Mouse (Mus musculus) bone marrow macrophage, adult 2 months (primary cell): ENCODE data around the gene 1700018B08Rik. TPM values are rescaled to one million over a fixed set of nuclear protein-coding genes. Genes with fewer than 3 reads are reported as not detected.

Source experiments
- H3K27ac ChIP-seq: 2 replicates; pipeline ENCODE4 v1.5.1; 2012; ENCODE audit warnings: low read depth, low read length; ENCODE audit not compliant: insufficient read depth
- H3K4me1 ChIP-seq: 2 replicates; pipeline ENCODE4 v1.6.1; 2012; ENCODE audit warnings: low read length; ENCODE audit not compliant: control insufficient read depth, insufficient read depth
- H3K4me3 ChIP-seq: 2 replicates; pipeline ENCODE4 v1.5.1; 2012; ENCODE audit warnings: mild to moderate bottlenecking, low read length, moderate library complexity; ENCODE audit not compliant: insufficient read depth
- CTCF ChIP-seq: IDR thresholded peaks from 2 replicates; pipeline ENCODE4 v1.5.1; 2012; ENCODE audit warnings: low read depth, mild to moderate bottlenecking, low read length, moderate library complexity
- POLR2A ChIP-seq: IDR thresholded peaks from 2 replicates; pipeline ENCODE4 v1.6.1; 2012; ENCODE audit warnings: mild to moderate bottlenecking, low read depth, low read length, borderline replicate concordance
- polyA plus RNA-seq: library from polyadenylated mRNA; stranded (reverse); fragments of >200 nt; gene quantifications from 2 replicates; pipeline ENCODE4 v1.2.4, GENCODE M21; 2012; ENCODE audit not compliant: missing spikeins, insufficient read depth, insufficient read length

1700018B08Rik gene
- polyA plus RNA-seq: not detected in 2 replicates

- Histone ChIP-seq H3K27ac (no peak within 1 kb of the TSS), H3K4me3 (no peak within 1 kb of the TSS), H3K4me1 (no peaks in the 10 kb centered on the region; the same call in 1 of the 2 replicates)
- no peak for TF ChIP-seq POLR2A
- TF ChIP-seq CTCF: no peak
Observed at GRCm38 (mm10) chr8:121544276-121544785, at the start of gene 1700018B08Rik. TSS of gene 1700018B08Rik (minus strand) at chr8:121544320.

- peaks cover 28% of the 10 kb centered on the region for H3K4me1 ChIP-seq
- no peak overlapping the region for H3K4me3 ChIP-seq
- TF ChIP-seq CTCF: no peak
- no peak for TF ChIP-seq POLR2A
- no peak overlapping the region for H3K27ac ChIP-seq
Observed at GRCm38 (mm10) chr8:121593293-121593692, 49.2 kb upstream of the 1700018B08Rik start.

GRCm38 (mm10) chr8:121591178-121592066 lies 47.3 kb upstream of the 1700018B08Rik start:
- Histone ChIP-seq H3K27ac (peak overlapping the region; percentile 11; the same call in 1 of the 2 replicates), H3K4me1 (peaks cover 28% of the 10 kb centered on the region), H3K4me3 (peak overlapping the region; percentile 80)
- peak; percentile 35; the same call in 1 of the 2 replicates for TF ChIP-seq CTCF
- TF ChIP-seq POLR2A: no peak

- peak within 1 kb of the TSS; percentile 11 for H3K27ac ChIP-seq
- TF ChIP-seq CTCF: no peak
- no peak for TF ChIP-seq POLR2A
- H3K4me1 ChIP-seq: peaks cover 28% of the 10 kb centered on the region
- peak within 1 kb of the TSS; percentile 80 for H3K4me3 ChIP-seq
Observed at GRCm38 (mm10) chr8:121590203-121591177, 46.4 kb upstream of the 1700018B08Rik start, which contains the start of gene Map1lc3b. TSS of gene Map1lc3b (plus strand) at chr8:121590361.

- Histone ChIP-seq H3K27ac (no peak overlapping the region), H3K4me1 (peaks cover 30% of the 10 kb centered on the region), H3K4me3 (no peak overlapping the region)
- no peak for TF ChIP-seq CTCF
- no peak for TF ChIP-seq POLR2A
Observed at GRCm38 (mm10) chr8:121589205-121589726, 45.1 kb upstream of the 1700018B08Rik start.

GRCm38 (mm10) chr8:121588750-121589149 lies 44.6 kb upstream of the 1700018B08Rik start:
- TF ChIP-seq POLR2A: no peak
- TF ChIP-seq CTCF: no peak
- Histone ChIP-seq H3K4me3 (no peak overlapping the region), H3K27ac (no peak overlapping the region), H3K4me1 (peaks cover 29% of the 10 kb centered on the region)

- Histone ChIP-seq H3K4me1 (peaks cover 25% of the 10 kb centered on the region), H3K4me3 (peak overlapping the region; percentile 76), H3K27ac (peak overlapping the region; percentile 51; the same call in 1 of the 2 replicates)
- no peak for TF ChIP-seq CTCF
- TF ChIP-seq POLR2A: 0 out of 2 replicates have a peak, but pooled peaks have one; percentile 78
Observed at GRCm38 (mm10) chr8:121585159-121585825, 41.2 kb upstream of the 1700018B08Rik start.

GRCm38 (mm10) chr8:121584730-121585129 lies 40.6 kb upstream of the 1700018B08Rik start:
- H3K4me3 ChIP-seq: peak overlapping the region; percentile 76
- H3K27ac ChIP-seq: peak overlapping the region; percentile 51; the same call in 1 of the 2 replicates
- TF ChIP-seq CTCF (no peak), POLR2A (no peak)
- peaks cover 26% of the 10 kb centered on the region for H3K4me1 ChIP-seq

GRCm38 (mm10) chr8:121583653-121584052 lies 39.5 kb upstream of the 1700018B08Rik start:
- H3K4me1 ChIP-seq: peaks cover 18% of the 10 kb centered on the region
- no peak for TF ChIP-seq CTCF
- TF ChIP-seq POLR2A: no peak
- no peak overlapping the region for H3K4me3 ChIP-seq
- no peak overlapping the region for H3K27ac ChIP-seq
